Mouse (Mus musculus) heart, adult 2 months (tissue): ENCODE results near the gene Ccdc40. TPM values are rescaled to one million over a fixed set of nuclear protein-coding genes. Genes with fewer than 3 reads are reported as not detected.
A peak's percentile ranks its signal among the peaks of the same experiment; 100 is the strongest.

Experiments
- DNase-seq, 2 experiments: peaks; one replicate each; pipeline ENCODE4 v3.0.0; 2021
- H3K27ac ChIP-seq: fragments of 200-600 bp; 2 replicates; pipeline ENCODE4 v1.8.1; 2022
- H3K27me3 ChIP-seq: fragments of 200-500 bp; 2 replicates; pipeline ENCODE4 v1.6.1; 2012; ENCODE audit warnings: mild to moderate bottlenecking, low read length, inconsistent platforms, mixed read lengths; ENCODE audit not compliant: control insufficient read depth, insufficient read depth
- H3K36me3 ChIP-seq: fragments of 200-500 bp; 2 replicates; pipeline ENCODE4 v1.6.1; 2012; ENCODE audit warnings: low read length, inconsistent platforms; ENCODE audit not compliant: control insufficient read depth, insufficient read depth
- H3K4me1 ChIP-seq: fragments of 200-500 bp; 2 replicates; pipeline ENCODE4 v1.6.1; 2011; ENCODE audit warnings: low read length; ENCODE audit not compliant: control insufficient read depth, insufficient read depth
- H3K4me3 ChIP-seq: fragments of 200-600 bp; 2 replicates; pipeline ENCODE4 v1.8.1; 2022
- H3K79me2 ChIP-seq: fragments of 200-500 bp; replicated peaks from 2 replicates; pipeline ENCODE4 v1.6.1; 2012; ENCODE audit warnings: mild to moderate bottlenecking, inconsistent platforms, low read length, moderate library complexity, mixed read lengths; ENCODE audit not compliant: control insufficient read depth, insufficient read depth
- H3K9ac ChIP-seq: fragments of 200-500 bp; 2 replicates; pipeline ENCODE4 v1.6.1; 2012; ENCODE audit warnings: low read depth, mild to moderate bottlenecking, control low read depth, inconsistent platforms, low read length, mixed read lengths
- CTCF ChIP-seq: fragments of 200-600 bp; IDR thresholded peaks from 2 replicates; pipeline ENCODE4 v1.8.1; 2022; ENCODE audit warnings: antibody characterized with exemption, mild to moderate bottlenecking, moderate library complexity
- EP300 ChIP-seq: fragments of 200-500 bp; IDR thresholded peaks from 2 replicates; pipeline ENCODE4 v1.6.1; 2011; ENCODE audit warnings: low read depth, low read length, control low read depth; ENCODE audit not compliant: insufficient read depth
- POLR2A ChIP-seq: fragments of 200-500 bp; IDR thresholded peaks from 2 replicates; pipeline ENCODE4 v1.6.1; 2011; ENCODE audit warnings: mild to moderate bottlenecking, low read depth, low read length, control low read depth; ENCODE audit not compliant: insufficient read depth
- WGBS: fragments of 180-500 bp; shearing (Covaris S2); methylation state at CpG from one replicate; pipeline ENCODE4 v1.1.7; 2018; 5-methylcytosine and 5-hydroxymethylcytosine counted together
- intact Hi-C: fragments of 180-260 bp; cut with DNase I; formaldehyde crosslinking; loops from one replicate; pipeline ENCODE4 v1.15.1; 2025
- polyA plus RNA-seq: library from polyadenylated mRNA; depleted of rRNA; stranded (reverse); fragments of >200 nt; gene quantifications from 2 replicates; pipeline ENCODE4 v1.2.3, GENCODE M21; 2012
- total RNA-seq, 2 experiments: library from RNA; stranded (reverse); gene quantifications; 2 replicates each; pipeline ENCODE4 v1.2.3; 2021

The Ccdc40 gene
- total and polyA plus RNA-seq, 3 experiments = 0.21 to 0.59 TPM; not detected in 1

- Histone ChIP-seq H3K4me1 (no peaks in the 10 kb centered on the region; the same call in 1 of the 2 replicates), H3K79me2 (no peaks in the 10 kb centered on the region), H3K27ac (no peak overlapping the region), H3K9ac (no peak overlapping the region), H3K27me3 (no peaks in the 10 kb centered on the region), H3K36me3 (no peaks in the 10 kb centered on the region), H3K4me3 (no peak overlapping the region)
- TF ChIP-seq CTCF (no peak), EP300 (no peak), POLR2A (no peak)
- 87% methylated on average over 9 of the region's 9 CpGs for WGBS
- intact Hi-C loops = no loop called here
- no peak for DNase-seq
These were observed 2.7 kb upstream of the Ccdc40 start for GRCm38 (mm10) chr11:119225634-119226033.

- no peak for DNase-seq
- peak overlapping the region; percentile 77 for H3K27ac ChIP-seq
- 2% methylated on average over 12 of the region's 12 CpGs for WGBS
These were observed 781 bp upstream of the Ccdc40 start for GRCm38 (mm10) chr11:119227591-119227990.

GRCm38 (mm10) chr11:119228846-119229626, 664 bp downstream of the Ccdc40 start:
- no peak overlapping the region for H3K9ac ChIP-seq
- no peaks in the 10 kb centered on the region for H3K27me3 ChIP-seq
- 2% methylated on average over 34 of the region's 34 CpGs for WGBS
- intact Hi-C loops = no loop called here
- H3K79me2 ChIP-seq = no peaks in the 10 kb centered on the region
- peak overlapping the region; percentile 93 for H3K4me3 ChIP-seq
- H3K36me3 ChIP-seq = no peaks in the 10 kb centered on the region
- H3K27ac ChIP-seq = no peak overlapping the region
- DNase-seq = peak; percentile 82 to 85
- H3K4me1 ChIP-seq = no peaks in the 10 kb centered on the region
- TF ChIP-seq EP300 (no peak), POLR2A (no peak), CTCF (no peak)

More at GRCm38 (mm10) chr11:119227591-119227990, 781 bp upstream of the Ccdc40 start:
- H3K27me3 ChIP-seq = no peaks in the 10 kb centered on the region
- peak overlapping the region; percentile 91 for H3K9ac ChIP-seq
- H3K79me2 ChIP-seq = no peaks in the 10 kb centered on the region
- H3K36me3 ChIP-seq = no peaks in the 10 kb centered on the region
- H3K4me1 ChIP-seq = no peaks in the 10 kb centered on the region
- peak overlapping the region; percentile 93 for H3K4me3 ChIP-seq
- intact Hi-C loops = no loop called here
- TF ChIP-seq EP300 (no peak), POLR2A (no peak), CTCF (no peak)

- H3K36me3 ChIP-seq = no peaks in the 10 kb centered on the region
- peaks cover 2% of the 10 kb centered on the region for H3K4me1 ChIP-seq
- no peak overlapping the region for H3K9ac ChIP-seq
- H3K79me2 ChIP-seq = no peaks in the 10 kb centered on the region
- no peak overlapping the region for H3K27ac ChIP-seq
- intact Hi-C loops = loop anchor here (2.0 kb wide), 1 partner anchor 28 kb away; no protein-coding TSS in a partner anchor
- DNase-seq = no peak
- H3K4me3 ChIP-seq = no peak overlapping the region
- no peak for TF ChIP-seq EP300
- peak; percentile 16; the same call in 1 of the 2 replicates for TF ChIP-seq CTCF
- WGBS = 91% methylated on average over 10 of the region's 10 CpGs
- no peaks in the 10 kb centered on the region for H3K27me3 ChIP-seq
These were observed 6.4 kb downstream of the Ccdc40 start for GRCm38 (mm10) chr11:119234770-119235169.

GRCm38 (mm10) chr11:119235596-119235995, 7.2 kb downstream of the Ccdc40 start:
- Histone ChIP-seq H3K36me3 (no peaks in the 10 kb centered on the region), H3K27me3 (no peaks in the 10 kb centered on the region), H3K4me3 (no peak overlapping the region), H3K4me1 (peaks cover 2% of the 10 kb centered on the region), H3K79me2 (no peaks in the 10 kb centered on the region), H3K9ac (no peak overlapping the region), H3K27ac (no peak overlapping the region)
- intact Hi-C loops = loop anchor here (2.0 kb wide), 1 partner anchor 29 kb away; no protein-coding TSS in a partner anchor
- WGBS = 89% methylated on average over 4 of the region's 4 CpGs
- TF ChIP-seq POLR2A (no peak), EP300 (no peak), CTCF (peak; percentile 76)
- peak; percentile 28 to 52 for DNase-seq

- Histone ChIP-seq H3K79me2 (no peaks in the 10 kb centered on the region), H3K36me3 (no peaks in the 10 kb centered on the region), H3K27me3 (no peaks in the 10 kb centered on the region), H3K9ac (no peak overlapping the region), H3K4me3 (no peak overlapping the region), H3K4me1 (peaks cover 2% of the 10 kb centered on the region), H3K27ac (no peak overlapping the region)
- WGBS = 37% methylated on average over 8 of the region's 8 CpGs
- no peak for TF ChIP-seq POLR2A
- no peak for TF ChIP-seq EP300
- TF ChIP-seq CTCF = no peak
- intact Hi-C loops = no loop called here
- DNase-seq = no peak
These were observed 8.0 kb downstream of the Ccdc40 start for GRCm38 (mm10) chr11:119236354-119236753.
